Mouse (Mus musculus) hindbrain, embryonic 11.5 days (tissue): Measurements from ENCODE around the gene Cideb. TPM values are rescaled to one million over a fixed set of nuclear protein-coding genes. Genes with fewer than 3 reads are reported as not detected.

Experiments used
- ATAC-seq: fragments of 200-750 bp; cut with Nextera tagmentation; 2 replicates; pipeline ENCODE4 v1.8.0; 2017; ENCODE audit warnings: mild to moderate bottlenecking, moderate TSS enrichment, moderate library complexity; ENCODE audit not compliant: low FRiP score
- DNase-seq: peaks from one replicate; pipeline ENCODE4 v3.0.0-alpha.2; 2015; ENCODE audit warnings: low spot score
- H3K27ac ChIP-seq: fragments of 300-500 bp; sonication (generic); 2 replicates; pipeline ENCODE4 v1.5.1; 2014; ENCODE audit warnings: mild to moderate bottlenecking, low read depth, low read length
- H3K27me3 ChIP-seq: fragments of 300-500 bp; sonication (generic); 2 replicates; pipeline ENCODE4 v1.6.1; 2014; ENCODE audit warnings: mild to moderate bottlenecking, low read length, moderate library complexity, mixed read lengths; ENCODE audit not compliant: control insufficient read depth, insufficient read depth
- H3K36me3 ChIP-seq: fragments of 300-500 bp; sonication (generic); 2 replicates; pipeline ENCODE4 v1.6.1; 2014; ENCODE audit warnings: mild to moderate bottlenecking, low read length, moderate library complexity, mixed read lengths; ENCODE audit not compliant: control insufficient read depth, insufficient read depth
- H3K4me1 ChIP-seq: fragments of 300-500 bp; sonication (generic); replicated peaks from 2 replicates; pipeline ENCODE4 v1.6.1; 2014; ENCODE audit warnings: low read length, mixed read lengths; ENCODE audit not compliant: control insufficient read depth, insufficient read depth
- H3K4me2 ChIP-seq: fragments of 300-500 bp; sonication (generic); replicated peaks from 2 replicates; pipeline ENCODE4 v1.6.1; 2014; ENCODE audit warnings: mild to moderate bottlenecking, low read depth, low read length
- H3K4me3 ChIP-seq: fragments of 300-500 bp; sonication (generic); 2 replicates; pipeline ENCODE4 v1.5.1; 2014; ENCODE audit warnings: low read depth, low read length
- H3K9ac ChIP-seq: fragments of 300-500 bp; sonication (generic); 2 replicates; pipeline ENCODE4 v1.6.1; 2014; ENCODE audit warnings: low read depth, low read length
- H3K9me3 ChIP-seq: fragments of 300-500 bp; sonication (generic); 2 replicates; pipeline ENCODE4 v1.6.1; 2016; ENCODE audit warnings: low read length; ENCODE audit not compliant: control insufficient read depth
- WGBS: fragments of 180-500 bp; shearing (Covaris S2); extraction: QIAGEN DNeasy Blood & Tissue Kit; methylation state at CpG from one replicate; pipeline ENCODE4 v1.1.7; 2014; 5-methylcytosine and 5-hydroxymethylcytosine counted together
- polyA plus RNA-seq: library from polyadenylated mRNA; unstranded; fragments of >200 nt; fragmentation: Nextera tagmentation; extraction: Ambion mirVana; gene quantifications from 2 replicates; pipeline ENCODE4 v1.2.1, GENCODE M21; 2014

The Cideb gene
- polyA plus RNA-seq, 1 experiment from 2014 or later = not detected

DNA sequence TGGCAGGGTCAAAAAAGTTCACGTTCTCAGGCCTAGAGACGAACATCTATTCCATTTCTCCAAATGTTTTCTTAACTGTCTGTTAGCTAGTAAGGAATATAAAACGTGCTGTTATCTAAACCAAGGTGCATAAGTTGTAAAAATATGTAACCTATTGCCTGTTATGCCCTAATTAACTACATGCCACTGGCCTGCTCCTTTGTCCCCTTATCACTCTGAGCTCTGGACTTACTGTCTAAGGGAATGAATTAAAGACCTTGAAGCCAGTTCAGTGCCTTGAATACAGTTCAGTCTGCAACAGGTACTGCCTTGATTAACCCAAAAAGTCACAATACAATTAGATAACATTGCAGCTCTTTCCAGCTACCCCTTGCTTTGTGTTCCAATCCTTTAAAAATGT is 22.9 kb downstream of the Cideb start:
- Histone ChIP-seq H3K9ac (no peak overlapping the region), H3K9me3 (no peaks in the 10 kb centered on the region), H3K27me3 (no peaks in the 10 kb centered on the region), H3K4me3 (no peak overlapping the region), H3K36me3 (0 out of 2 replicates have a peak, but pooled peaks cover 2% of the 10 kb centered on the region), H3K4me1 (no peaks in the 10 kb centered on the region), H3K27ac (no peak overlapping the region), H3K4me2 (no peak overlapping the region)
- DNase-seq = no peak
- WGBS = 78% methylated on average over 3 of the region's 3 CpGs
- ATAC-seq = no peak

DNA sequence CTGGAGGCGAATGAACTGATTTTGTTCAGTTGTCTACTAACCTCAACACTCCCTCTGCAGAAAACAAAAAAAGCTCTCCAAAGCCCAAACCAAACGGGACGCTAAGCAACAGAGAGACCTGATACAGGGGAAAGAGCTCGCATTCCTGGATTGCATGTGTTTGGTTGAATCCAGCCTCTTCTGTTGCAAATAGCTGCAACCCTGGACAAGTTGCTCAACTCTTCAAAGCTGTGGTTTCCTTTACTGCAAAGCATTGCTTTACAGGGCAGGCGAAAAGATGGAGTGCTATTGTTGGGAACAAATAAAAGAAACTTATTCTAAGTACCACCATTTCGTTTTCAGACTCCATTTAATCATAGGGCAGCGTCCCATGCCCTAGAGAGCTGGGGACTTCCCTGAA is 23.4 kb downstream of the Cideb start:
- Histone ChIP-seq H3K27ac (no peak overlapping the region), H3K27me3 (no peaks in the 10 kb centered on the region), H3K4me2 (no peak overlapping the region), H3K9ac (no peak overlapping the region), H3K4me1 (no peaks in the 10 kb centered on the region), H3K36me3 (no peaks in the 10 kb centered on the region), H3K4me3 (no peak overlapping the region), H3K9me3 (no peaks in the 10 kb centered on the region)
- DNase-seq = no peak
- 75% methylated on average over 7 of the region's 7 CpGs for WGBS
- ATAC-seq = no peak

DNA sequence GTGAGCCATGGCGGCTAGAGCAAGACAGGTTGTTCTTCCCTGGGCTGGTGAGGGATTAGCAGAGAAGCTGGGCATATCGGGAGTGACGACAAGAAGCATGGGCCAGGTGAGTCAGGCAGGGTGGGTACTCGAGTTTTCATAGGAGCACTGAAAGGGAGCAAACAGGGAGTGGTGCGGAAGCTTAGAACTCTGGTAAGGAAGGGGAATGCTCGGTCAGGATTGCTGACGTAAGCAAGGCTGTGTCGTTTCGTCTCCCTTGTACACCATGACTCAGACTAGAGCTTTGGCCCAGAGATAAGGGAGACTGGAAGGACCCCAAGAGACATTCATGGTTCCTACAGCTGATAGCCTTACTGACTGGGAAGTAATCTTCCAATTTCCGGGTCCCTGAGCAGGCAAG is 24.4 kb downstream of the Cideb start:
- WGBS = 83% methylated on average over 10 of the region's 10 CpGs
- Histone ChIP-seq H3K27ac (no peak overlapping the region), H3K36me3 (no peaks in the 10 kb centered on the region), H3K9me3 (no peaks in the 10 kb centered on the region), H3K4me3 (no peak overlapping the region), H3K27me3 (no peaks in the 10 kb centered on the region), H3K9ac (no peak overlapping the region), H3K4me2 (no peak overlapping the region), H3K4me1 (no peaks in the 10 kb centered on the region)
- DNase-seq (no peak), ATAC-seq (no peak)

DNA sequence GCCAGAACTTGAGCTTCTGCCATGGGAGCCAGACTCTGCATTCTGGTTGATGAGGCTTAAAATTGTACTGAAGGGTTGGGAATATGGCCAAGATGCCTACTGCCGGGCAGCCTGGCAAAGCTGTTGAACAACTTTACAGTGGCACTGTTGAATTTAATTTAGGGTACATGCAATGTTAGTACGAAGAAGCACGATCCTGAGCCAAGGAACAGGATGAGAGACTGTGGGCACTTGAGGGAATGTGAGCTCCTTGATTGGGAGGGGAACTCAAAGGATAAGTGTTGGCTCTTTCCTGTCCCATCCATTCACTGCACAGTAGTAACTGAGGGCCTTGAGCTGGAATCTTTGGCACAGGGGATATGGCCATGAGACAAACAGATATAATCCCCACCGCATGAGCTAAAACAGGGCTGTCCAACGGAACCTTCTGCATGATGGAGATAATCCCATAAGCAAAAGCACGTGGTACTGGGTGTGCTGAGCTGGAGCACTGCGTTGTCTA is 27.7 kb downstream of the Cideb start:
- Histone ChIP-seq H3K4me3 (no peak overlapping the region), H3K4me1 (no peaks in the 10 kb centered on the region), H3K27me3 (no peaks in the 10 kb centered on the region), H3K9ac (no peak overlapping the region), H3K27ac (no peak overlapping the region), H3K4me2 (no peak overlapping the region), H3K9me3 (no peaks in the 10 kb centered on the region), H3K36me3 (no peaks in the 10 kb centered on the region)
- WGBS = 81% methylated on average over 7 of the region's 7 CpGs
- DNase-seq (no peak), ATAC-seq (no peak)

DNA sequence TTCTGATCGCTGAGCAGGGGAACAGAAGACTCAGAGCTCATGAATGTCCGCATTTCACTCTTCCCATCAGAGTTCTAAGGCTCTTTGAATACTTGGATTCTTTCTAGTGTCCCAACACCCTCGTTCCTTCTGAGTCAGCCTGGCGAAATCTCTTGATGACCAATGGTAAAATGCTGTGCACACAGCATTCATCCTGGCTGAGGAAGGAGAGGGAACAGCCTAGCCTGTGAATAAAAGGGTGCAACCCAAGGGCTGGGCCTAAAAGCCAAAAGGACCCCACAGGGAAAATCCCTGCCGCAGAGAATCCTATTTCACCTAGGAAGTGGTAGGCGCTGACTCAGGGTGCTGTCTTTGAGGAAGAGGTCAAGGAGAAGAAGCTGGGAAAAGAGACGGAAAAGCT is 28.1 kb downstream of the Cideb start:
- Histone ChIP-seq H3K4me3 (no peak overlapping the region), H3K9me3 (no peaks in the 10 kb centered on the region), H3K4me2 (no peak overlapping the region), H3K4me1 (no peaks in the 10 kb centered on the region), H3K27ac (no peak overlapping the region), H3K9ac (no peak overlapping the region), H3K27me3 (no peaks in the 10 kb centered on the region), H3K36me3 (no peaks in the 10 kb centered on the region)
- ATAC-seq (no peak), DNase-seq (no peak)
- WGBS = 81% methylated on average over 7 of the region's 7 CpGs

DNA sequence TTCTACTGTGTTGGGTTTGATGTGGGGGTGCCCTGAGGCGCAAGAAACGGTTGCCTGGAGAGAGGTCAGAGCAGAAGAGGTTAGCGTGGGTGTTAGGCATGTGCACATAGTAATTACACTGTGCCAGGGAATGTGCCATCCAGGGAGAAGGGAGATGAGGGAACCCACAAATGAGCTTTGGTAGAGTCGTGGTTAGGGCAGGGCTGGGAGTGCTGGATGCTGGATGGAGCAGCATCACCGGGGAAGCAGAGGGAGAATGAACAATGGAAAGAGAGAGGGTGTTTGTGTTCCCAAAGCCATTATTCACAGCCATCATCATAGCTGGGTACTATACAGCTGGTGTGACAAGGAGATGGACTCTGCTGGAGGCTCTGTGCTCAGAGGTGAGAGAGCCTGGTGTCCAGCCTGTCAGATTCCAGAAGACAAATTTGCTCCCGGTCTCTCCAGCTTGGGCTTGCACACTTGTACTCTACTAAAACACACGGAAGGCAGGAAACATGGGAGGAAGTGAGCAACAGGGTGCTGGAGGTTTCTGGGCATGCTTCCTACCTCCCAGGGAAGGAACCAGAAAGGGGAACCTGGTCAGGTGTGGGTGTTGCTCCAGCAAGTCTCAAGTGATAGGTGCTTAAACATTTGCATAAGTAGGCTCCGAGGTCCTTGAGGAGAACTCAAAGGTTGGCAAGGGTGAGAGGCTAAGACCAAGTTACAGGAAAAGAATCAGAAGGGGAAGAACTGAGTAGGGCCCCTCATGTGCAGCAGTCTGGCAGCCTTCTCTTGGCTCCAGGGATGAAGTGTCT is 30.2 kb downstream of the Cideb start:
- 74% methylated on average over 8 of the region's 8 CpGs for WGBS
- DNase-seq = no peak
- no peak overlapping the region for H3K27ac ChIP-seq
- H3K4me3 ChIP-seq = no peak overlapping the region
- no peaks in the 10 kb centered on the region for H3K27me3 ChIP-seq
- no peak overlapping the region for H3K4me2 ChIP-seq
- no peaks in the 10 kb centered on the region for H3K36me3 ChIP-seq
- H3K9me3 ChIP-seq = no peaks in the 10 kb centered on the region
- no peak overlapping the region for H3K9ac ChIP-seq
- H3K4me1 ChIP-seq = no peaks in the 10 kb centered on the region
- no peak for ATAC-seq

DNA sequence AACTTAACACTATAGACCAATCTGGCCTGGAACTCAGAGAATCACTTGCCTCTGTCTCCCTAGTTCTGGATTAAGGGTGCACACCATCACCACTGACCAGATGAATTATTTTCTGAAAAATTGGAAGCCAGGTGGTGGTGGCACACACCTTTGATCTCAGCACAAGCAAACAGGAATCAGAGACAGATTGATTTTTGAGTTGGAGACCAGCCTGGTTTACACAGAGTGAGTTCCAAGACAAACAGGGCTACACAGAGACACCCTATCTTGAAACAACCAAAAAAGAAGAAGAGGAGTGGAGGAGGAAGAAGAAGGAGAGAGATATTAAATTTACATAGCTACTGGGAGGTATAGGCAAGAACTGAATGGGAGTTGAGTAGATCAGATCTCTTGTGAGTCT is 32.0 kb downstream of the Cideb start:
- Histone ChIP-seq H3K4me2 (no peak overlapping the region), H3K36me3 (no peaks in the 10 kb centered on the region), H3K27me3 (no peaks in the 10 kb centered on the region), H3K27ac (no peak overlapping the region), H3K4me3 (no peak overlapping the region), H3K9me3 (no peaks in the 10 kb centered on the region), H3K9ac (no peak overlapping the region), H3K4me1 (no peaks in the 10 kb centered on the region)
- DNase-seq (no peak), ATAC-seq (no peak)

DNA sequence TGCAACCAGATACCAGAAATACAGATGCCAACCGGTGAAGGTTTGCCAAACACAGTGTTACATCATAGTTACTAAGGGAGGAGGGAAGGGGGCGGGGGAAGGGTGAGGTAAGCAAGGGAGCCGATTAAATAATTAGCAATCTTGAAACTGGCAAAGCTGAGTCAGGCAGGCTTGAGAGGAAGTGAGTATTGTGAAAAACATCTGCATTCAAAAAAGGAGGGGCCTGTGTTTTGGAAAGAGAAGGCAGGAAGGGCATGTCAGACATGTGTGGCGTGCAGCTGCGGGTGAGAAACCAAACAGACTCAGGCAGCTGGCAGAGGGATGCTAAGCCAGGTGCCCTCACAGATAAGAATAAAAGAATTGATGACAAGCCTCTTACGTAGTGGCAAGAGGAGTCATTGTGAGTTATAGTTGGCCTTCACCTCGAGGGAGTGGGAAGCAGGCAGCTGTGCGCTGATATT is 33.8 kb downstream of the Cideb start:
- Histone ChIP-seq H3K27me3 (no peaks in the 10 kb centered on the region), H3K4me3 (no peak overlapping the region), H3K9ac (no peak overlapping the region), H3K4me1 (no peaks in the 10 kb centered on the region), H3K9me3 (no peaks in the 10 kb centered on the region), H3K27ac (no peak overlapping the region), H3K4me2 (no peak overlapping the region), H3K36me3 (0 out of 2 replicates have a peak, but pooled peaks cover 2% of the 10 kb centered on the region)
- ATAC-seq = no peak
- DNase-seq = no peak
- WGBS = 69% methylated on average over 8 of the region's 8 CpGs

DNA sequence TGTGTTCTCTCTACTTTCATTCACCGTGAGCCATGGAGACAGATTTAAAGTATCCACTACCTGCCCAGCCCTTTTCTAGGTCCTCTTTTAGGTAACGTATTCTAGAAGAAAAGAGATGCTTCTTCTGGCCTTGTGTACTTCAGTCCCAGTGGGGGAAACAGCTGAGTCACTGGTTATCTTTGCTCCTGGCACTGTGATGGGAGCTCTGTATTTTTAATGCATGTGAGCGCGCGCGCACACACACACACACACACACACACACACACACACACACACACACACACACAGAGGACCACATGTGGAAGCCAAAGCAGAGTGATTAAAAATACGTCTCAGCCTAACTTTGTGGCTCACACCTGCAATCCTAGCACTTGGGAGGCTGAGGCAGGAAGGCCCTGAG is 34.8 kb downstream of the Cideb start:
- Histone ChIP-seq H3K4me1 (no peaks in the 10 kb centered on the region), H3K36me3 (0 out of 2 replicates have a peak, but pooled peaks cover 2% of the 10 kb centered on the region), H3K4me2 (no peak overlapping the region), H3K27ac (no peak overlapping the region), H3K4me3 (no peak overlapping the region), H3K9me3 (no peaks in the 10 kb centered on the region), H3K27me3 (no peaks in the 10 kb centered on the region), H3K9ac (no peak overlapping the region)
- no peak for DNase-seq
- no peak for ATAC-seq
- WGBS = 91% methylated on average over 7 of the region's 7 CpGs
